Mouse (Mus musculus) thymus, postnatal 36 days (tissue): Measurements from ENCODE around the gene Ackr4.

Experiments
- DNase-seq, 2 experiments: peaks; one replicate each; pipeline ENCODE4 v3.0.0; 2022; ENCODE audit warnings: mixed read lengths in 2 of 2

The Ackr4 gene

GRCm38 (mm10) chr9:104104986-104105385, 21.7 kb downstream of the Ackr4 start:
- no peak for DNase-seq

GRCm38 (mm10) chr9:104102901-104103300, 23.8 kb downstream of the Ackr4 start:
- DNase-seq = no peak

DNA sequence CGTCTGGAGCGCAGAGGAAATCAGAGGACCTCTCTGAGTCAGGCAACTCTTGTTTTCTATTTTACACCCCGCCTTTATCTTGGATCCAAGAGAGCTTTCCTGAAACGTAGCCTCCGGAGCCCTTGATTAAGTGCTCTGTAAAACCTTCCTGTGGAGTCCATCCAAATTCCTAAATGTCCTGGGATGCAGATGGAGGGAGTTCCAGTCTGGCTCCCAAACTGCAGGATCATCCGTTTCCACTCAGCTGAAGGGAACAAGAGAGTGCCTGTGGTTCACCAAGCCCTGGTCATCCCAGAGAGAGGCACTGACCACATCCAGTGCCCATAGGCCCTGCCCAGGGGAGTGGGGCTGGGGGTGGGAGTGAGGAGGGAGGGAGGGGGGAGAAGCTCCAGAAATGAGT, 24.4 kb downstream of the Ackr4 start:
- no peak for DNase-seq

- no peak for DNase-seq
Observed at GRCm38 (mm10) chr9:104101458-104101857, 25.3 kb downstream of the Ackr4 start.

DNA sequence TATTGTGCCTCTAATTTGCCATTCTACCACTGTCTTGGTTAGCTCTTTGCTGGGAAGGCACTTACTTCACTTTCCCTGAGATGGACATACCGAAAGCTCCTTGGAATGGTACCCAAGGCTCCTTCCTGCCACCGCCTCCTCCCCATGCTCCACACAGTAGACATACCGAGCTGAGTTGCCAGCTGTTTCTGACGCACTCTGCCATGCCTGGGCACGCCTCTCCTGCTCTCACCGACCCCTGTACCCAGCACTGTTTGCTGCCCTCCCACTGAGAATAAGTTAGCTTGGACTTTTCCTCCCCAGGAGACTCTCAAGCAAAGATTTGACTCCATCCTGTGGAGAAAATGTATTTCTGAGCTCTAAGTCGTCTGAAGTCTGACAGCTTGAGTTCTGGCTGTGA, 25.9 kb downstream of the Ackr4 start:
- DNase-seq = no peak

DNA sequence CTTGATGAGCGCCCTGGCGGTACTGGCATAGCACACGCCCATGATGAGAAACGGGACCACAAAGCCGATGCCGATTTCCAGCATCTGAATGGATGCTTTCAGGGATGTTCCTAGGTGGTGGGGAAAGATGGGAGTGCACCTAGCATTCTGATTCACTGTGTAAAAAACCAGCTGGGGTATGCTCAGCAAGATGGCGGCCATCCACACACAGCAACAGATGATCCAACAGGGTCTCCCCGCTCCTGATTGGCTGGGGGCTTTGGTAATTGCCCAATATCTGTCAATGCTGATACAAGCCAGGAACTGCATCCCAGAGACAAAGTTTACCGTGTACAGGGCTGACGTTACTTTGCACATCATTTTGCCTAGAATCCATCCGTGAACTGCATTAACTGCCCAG, 27.7 kb downstream of the Ackr4 start:
- DNase-seq = no peak

DNA sequence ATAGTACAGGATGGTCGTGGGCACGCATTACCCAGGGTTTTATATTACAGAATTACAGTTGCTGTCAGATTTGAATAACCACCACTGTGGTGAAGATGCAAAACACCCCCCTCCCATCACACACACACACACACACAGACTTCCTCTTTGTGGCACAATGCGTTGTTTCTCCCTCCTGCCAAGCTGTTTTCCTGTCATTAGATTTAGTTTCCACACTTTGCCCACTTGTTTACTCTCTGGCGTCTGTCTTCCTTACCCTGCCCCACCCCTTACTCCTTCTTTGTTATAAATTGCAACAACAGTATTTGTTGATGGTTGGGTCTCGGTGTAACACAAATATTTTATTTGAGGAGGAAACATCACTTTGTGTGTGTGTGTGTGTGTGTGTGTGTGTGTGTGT, 28.5 kb downstream of the Ackr4 start:
- no peak for DNase-seq

- no peak for DNase-seq
Observed at GRCm38 (mm10) chr9:104092945-104093344, 33.8 kb downstream of the Ackr4 start.

DNA sequence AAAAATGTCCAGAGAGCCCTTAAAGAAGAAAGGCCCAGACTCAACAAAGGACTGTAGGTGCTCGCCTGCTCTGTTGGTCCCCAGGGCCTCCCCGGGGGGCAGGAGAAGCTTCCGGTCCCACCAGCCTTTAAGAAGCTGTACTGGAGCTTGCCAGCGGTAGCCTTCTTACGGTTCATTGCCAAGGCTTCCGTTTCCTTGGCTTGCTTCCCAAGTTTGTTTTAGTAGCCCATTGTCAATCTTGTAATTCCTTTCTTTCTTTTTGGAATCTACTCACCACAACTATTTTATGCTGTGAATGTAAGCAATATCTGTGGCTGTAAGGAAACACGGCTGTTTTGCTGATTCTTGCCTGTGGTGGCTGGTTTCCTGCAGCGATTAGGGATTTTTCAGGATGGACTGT, 38.2 kb downstream of the Ackr4 start:
- DNase-seq = no peak

DNA sequence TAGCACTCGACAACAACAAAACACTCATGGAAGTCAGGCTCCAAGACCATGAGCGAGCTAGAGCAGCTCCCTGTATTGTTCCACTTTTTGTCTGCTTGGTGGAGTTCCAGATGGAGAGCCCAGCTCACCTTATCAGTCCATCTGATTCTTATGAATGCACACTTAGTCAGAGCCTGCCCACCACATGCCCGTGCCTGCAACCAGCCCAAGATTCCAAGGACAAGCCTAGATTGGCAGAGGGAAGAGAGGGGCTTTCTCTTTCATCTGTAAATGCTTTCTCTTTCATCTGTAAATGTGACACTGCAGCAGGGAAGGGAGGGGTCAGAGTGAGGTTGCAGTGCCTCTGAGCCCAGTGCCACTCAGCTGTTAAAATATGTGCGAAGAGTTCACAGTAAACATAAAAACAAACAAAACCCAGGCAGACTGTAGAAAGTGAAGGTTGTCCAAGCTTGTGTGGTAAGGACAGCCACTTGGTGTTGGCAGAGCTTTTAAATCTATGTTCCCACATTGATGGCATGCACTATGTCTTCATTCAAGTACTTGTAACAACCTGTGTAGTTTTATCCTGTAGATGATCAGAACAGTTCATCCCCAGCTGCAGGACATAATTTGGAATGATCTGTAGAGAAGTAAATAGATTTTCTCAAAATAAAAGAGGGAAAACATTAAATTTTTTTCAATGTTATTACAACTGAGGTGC, 40.9 kb downstream of the Ackr4 start:
- DNase-seq = no peak

DNA sequence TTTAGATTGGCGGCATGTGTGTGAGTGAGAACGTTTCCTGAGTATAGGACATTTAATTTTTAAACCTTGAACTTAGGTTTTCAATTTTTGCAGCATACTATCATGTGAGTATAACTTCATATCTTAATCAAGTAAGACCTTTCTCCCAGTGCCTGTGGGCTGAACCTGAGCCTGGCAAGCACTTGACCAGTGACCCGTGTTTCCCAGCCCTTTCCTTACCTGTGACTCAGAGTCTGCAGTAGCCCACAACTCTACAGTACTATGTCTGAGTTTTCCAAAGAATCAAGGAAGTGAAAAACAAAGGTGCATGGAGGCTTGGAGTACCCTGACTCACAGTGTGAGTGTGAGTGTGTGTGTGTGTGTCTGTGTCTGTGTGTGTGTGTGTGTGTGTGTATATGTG, 46.7 kb downstream of the Ackr4 start:
- no peak for DNase-seq

DNA sequence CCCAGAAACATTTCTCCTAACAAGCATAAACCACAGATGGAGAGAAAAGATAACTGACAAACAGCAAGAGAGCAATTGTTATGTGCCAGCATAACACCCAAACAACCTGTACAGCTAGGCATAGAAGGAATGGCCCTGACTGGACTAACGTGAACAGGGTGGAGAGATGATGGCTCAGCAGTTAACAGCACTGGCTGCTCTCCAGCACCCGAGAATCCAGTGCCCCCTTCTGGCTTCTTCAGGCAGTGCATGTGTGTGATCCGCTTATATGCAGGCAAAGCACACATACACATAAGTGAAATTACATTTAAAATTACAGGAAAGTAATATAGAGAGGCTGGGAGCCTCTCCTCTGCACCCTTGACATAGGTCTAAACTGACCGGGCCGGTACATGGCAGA, 47.4 kb downstream of the Ackr4 start:
- DNase-seq = peak; percentile 47 to 53

DNA sequence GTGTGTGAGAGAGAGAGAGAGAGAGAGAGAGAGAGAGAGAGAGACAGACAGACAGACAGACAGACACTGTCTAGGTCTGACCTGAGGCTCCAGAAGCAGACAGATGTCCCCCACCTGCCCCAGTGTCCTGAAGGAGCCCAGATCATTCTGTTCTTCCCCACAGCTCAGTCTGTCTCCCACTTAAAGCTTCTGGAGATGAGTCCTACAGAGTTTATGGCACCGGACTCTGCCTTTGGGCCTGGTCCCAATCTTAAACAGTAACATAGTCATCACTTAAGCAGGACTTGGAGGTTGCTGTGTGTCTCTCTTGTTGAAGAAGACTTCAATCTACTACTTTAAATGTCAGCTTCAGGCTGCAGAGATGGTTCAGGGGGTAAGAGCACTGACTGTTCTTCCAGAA, 48.0 kb downstream of the Ackr4 start:
- DNase-seq = no peak

- DNase-seq = no peak
Observed at GRCm38 (mm10) chr9:104075808-104076207, 50.9 kb downstream of the Ackr4 start.

GRCm38 (mm10) chr9:104070863-104071604, 55.7 kb downstream of the Ackr4 start:
- DNase-seq = no peak

GRCm38 (mm10) chr9:104070241-104070640, 56.5 kb downstream of the Ackr4 start:
- DNase-seq = no peak

- DNase-seq = no peak
Observed at GRCm38 (mm10) chr9:104064571-104064970, 62.2 kb downstream of the Ackr4 start.

- DNase-seq = peak; percentile 81 to 85
Observed at GRCm38 (mm10) chr9:104063244-104063961, 63.3 kb downstream of the Ackr4 start, which contains the start of gene Acad11. Gene Acad11, plus strand, starts transcription at chr9:104063377.

GRCm38 (mm10) chr9:104062430-104063243, 64.1 kb downstream of the Ackr4 start, which contains the start of gene Uba5:
Gene Uba5, minus strand, starts transcription at chr9:104063134.
- DNase-seq = peak; percentile 71 to 76

DNA sequence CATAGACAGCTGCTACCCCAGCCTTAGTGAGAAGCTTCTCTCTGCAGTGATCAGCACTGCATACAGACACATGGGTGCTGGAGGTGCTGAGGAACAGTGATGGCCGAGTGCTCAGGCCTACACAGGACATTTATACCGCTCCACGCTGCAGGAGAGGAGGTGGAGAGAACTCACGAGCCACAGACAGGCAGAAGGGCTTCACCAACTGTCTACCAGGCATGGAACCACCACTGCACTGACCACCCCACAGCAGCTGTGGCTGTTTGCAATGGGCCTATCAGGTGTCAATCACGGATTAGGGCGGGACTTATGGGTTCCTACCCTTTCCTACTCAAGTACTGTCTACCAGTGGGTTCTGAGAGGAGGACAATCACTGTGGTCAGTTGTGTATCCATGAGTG, 75.7 kb downstream of the Ackr4 start:
- DNase-seq = no peak

DNA sequence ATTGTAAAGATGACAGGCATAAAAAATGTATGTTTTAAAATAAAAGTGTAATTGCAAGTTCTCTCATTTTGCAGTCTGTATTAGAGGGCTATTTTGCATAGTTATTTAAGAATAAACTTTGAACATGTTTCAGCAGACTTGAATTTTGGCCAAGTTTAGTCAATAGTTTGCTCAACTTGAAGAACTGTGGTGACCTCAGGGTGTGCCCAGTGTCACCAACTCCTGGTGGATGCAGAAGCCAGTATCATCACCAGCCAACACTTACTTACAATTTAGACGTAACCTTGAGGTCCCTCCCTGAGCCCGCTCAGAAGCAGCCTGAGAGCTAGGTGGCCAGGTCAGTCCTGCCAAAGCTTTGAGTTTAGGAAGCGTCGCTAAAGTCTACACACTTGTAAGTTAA, 83.1 kb downstream of the Ackr4 start:
- no peak for DNase-seq

GRCm38 (mm10) chr9:104040362-104040761, 86.4 kb downstream of the Ackr4 start, which contains the start of gene Gm28305:
Gene Gm28305, plus strand, starts transcription at chr9:104040662.
- DNase-seq = no peak

GRCm38 (mm10) chr9:104039742-104040141, 87.0 kb downstream of the Ackr4 start:
- no peak for DNase-seq
